Mouse (Mus musculus) megakaryocyte, embryonic 14.5 days (primary cell): ENCODE results near the gene Msrb2. TPM values are rescaled to one million over a fixed set of nuclear protein-coding genes. Genes with fewer than 3 reads are reported as not detected.

Source experiments
- H3K27me3 ChIP-seq: replicated peaks from 2 replicates; pipeline ENCODE3; 2012; ENCODE audit warnings: inconsistent platforms
- H3K36me3 ChIP-seq: replicated peaks from 2 replicates; pipeline ENCODE3; 2012; ENCODE audit warnings: low read length, inconsistent platforms, mixed read lengths
- H3K4me1 ChIP-seq: 2 replicates; pipeline ENCODE4 v1.6.1; 2012; ENCODE audit warnings: inconsistent platforms
- H3K4me3 ChIP-seq: replicated peaks from 2 replicates; pipeline ENCODE3; 2012; ENCODE audit warnings: moderate library complexity, mild to moderate bottlenecking, inconsistent platforms
- H3K9me3 ChIP-seq: 2 replicates; pipeline ENCODE4 v1.6.1; 2012; ENCODE audit warnings: inconsistent platforms
- FLI1 ChIP-seq: IDR thresholded peaks from 2 replicates; pipeline ENCODE4 v1.6.1; 2012; ENCODE audit warnings: low read length, inconsistent platforms, mixed read lengths
- GATA1 ChIP-seq: IDR thresholded peaks from 3 replicates; pipeline ENCODE4 v1.6.1; 2012; ENCODE audit warnings: mixed read lengths, low read length, inconsistent platforms, borderline replicate concordance
- polyA plus RNA-seq: library from polyadenylated mRNA; stranded (reverse); fragments of >175 nt; gene quantifications from 2 replicates; pipeline ENCODE4 v1.2.3, GENCODE M21; 2012; ENCODE audit warnings: low replicate concordance; ENCODE audit not compliant: insufficient read depth

Msrb2 gene
- polyA plus RNA-seq, 1 experiment = 19.6 TPM

DNA sequence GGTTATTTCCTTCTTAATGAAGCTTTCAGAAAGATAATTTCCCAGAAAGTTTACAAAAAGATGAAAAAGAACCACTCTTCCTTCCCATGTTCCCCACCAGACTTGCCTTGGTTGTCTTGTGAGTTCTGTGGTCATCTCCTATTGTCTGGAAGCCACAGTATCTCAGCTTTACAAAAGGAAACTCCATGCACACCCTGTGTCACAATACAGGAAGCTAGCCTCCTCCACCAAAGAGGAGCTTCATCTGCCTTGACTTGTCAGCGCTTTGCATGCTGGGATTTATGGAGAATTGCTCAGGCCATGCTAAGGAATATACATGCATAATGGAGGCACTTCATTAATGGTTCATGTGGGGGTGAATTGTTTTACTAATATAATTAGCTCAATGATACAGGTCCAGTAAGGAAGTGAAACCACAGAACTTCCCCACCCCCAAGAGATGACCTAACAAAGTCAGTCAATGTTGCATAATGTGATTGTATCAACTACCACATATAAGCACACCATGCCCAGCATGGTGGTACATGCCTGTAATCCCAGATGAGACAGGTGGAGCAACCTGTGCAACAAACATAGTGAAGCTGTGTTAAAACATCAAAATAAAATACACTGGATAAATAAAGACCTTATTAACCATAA is 19.5 kb upstream of the Msrb2 start:
- Histone ChIP-seq H3K4me3 (peak overlapping the region; percentile 33), H3K27me3 (no peaks in the 10 kb centered on the region), H3K9me3 (peaks cover 4% of the 10 kb centered on the region; the same call in 1 of the 2 replicates), H3K4me1 (peaks cover 44% of the 10 kb centered on the region), H3K36me3 (no peaks in the 10 kb centered on the region)
- no peak for TF ChIP-seq GATA1
- no peak for TF ChIP-seq FLI1

DNA sequence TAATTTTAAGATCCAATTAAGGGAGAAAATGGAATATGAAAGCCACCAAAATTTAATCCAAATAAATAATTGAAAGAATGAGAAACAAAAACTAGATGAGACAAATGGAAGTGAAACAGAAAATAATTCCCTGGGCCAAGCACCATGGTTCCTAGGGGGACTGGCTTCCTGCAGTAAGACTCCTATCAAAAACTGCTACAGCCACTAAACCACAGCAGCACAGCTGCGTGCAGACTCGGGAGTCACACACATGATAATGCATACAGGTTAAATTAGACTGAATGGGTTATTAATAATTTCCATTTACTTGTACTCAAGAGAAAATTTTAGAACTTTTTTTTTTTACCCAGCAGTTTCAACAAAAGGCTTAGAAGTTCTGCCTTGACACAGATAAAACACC is 18.1 kb upstream of the Msrb2 start:
- H3K36me3 ChIP-seq = no peaks in the 10 kb centered on the region
- H3K4me3 ChIP-seq = no peak overlapping the region
- H3K9me3 ChIP-seq = peaks cover 4% of the 10 kb centered on the region; the same call in 1 of the 2 replicates
- H3K4me1 ChIP-seq = peaks cover 38% of the 10 kb centered on the region
- H3K27me3 ChIP-seq = no peaks in the 10 kb centered on the region
- TF ChIP-seq FLI1 (no peak), GATA1 (no peak)

DNA sequence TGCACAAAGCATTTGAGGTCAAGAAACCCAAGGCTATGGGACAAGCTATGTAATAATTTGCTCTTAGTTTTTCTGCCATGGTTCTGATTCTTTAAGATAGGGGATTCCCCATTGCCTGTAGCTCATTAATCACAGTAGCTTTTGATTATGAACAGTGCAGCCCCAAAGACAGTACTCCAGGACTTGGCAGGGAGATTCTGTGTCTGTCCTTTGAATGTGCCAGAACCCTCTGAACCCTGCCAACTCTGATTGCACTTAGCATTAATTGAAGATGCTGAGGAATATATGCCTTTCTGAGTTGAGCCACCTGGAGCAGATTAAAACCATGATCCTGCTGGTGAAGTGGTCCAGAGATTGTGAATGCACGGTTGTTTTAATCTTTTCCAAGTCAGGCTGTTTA is 8.4 kb upstream of the Msrb2 start:
- peaks cover 4% of the 10 kb centered on the region; the same call in 1 of the 2 replicates for H3K4me1 ChIP-seq
- peaks cover 4% of the 10 kb centered on the region for H3K27me3 ChIP-seq
- peaks cover 6% of the 10 kb centered on the region; the same call in 1 of the 2 replicates for H3K9me3 ChIP-seq
- no peak for TF ChIP-seq FLI1
- TF ChIP-seq GATA1 = no peak
- no peaks in the 10 kb centered on the region for H3K36me3 ChIP-seq
- no peak overlapping the region for H3K4me3 ChIP-seq

DNA sequence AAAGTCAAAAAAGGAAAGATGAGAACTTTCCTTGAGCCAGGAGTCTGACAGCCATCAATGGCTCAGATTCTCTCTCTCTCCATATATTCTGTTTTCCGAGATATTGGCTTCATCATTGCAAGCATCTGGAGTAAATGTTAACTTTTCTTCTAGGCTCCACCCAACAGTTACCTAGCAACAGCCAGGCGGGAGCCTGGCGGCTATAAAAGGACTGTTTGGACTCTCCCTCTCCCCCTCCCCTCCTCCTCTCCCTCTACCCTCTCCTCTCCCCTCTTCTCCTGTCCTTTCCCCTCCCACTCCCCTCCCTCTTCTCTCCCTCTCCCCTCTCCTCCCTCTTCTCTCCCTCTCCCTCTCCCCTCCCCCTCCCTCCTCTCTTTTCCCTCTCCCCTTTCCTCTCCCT is 4.8 kb upstream of the Msrb2 start:
- Histone ChIP-seq H3K4me1 (peaks cover 15% of the 10 kb centered on the region; the same call in 1 of the 2 replicates), H3K4me3 (no peak overlapping the region), H3K36me3 (no peaks in the 10 kb centered on the region), H3K9me3 (peaks cover 4% of the 10 kb centered on the region; the same call in 1 of the 2 replicates), H3K27me3 (peaks cover 4% of the 10 kb centered on the region)
- TF ChIP-seq GATA1 (no peak), FLI1 (no peak)

DNA sequence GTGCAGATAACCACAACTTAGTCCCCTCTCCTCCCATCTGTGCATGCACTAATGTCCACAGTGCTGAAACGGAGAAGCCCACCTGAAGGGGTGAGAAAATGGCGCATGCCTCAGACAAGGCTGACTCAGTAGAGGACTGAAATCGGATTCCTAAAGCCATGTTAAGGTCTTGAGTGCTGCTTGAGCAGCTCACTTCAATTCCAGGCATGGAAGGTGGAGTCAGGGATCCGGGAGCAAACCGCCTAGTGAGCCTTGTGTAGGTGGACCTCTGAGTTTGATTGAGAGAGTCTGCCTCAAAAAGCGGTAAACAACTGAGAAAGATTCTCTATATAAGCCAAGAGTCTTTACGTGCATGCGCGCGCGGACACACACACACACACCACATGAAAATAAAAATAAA is 4.1 kb upstream of the Msrb2 start:
- Histone ChIP-seq H3K4me1 (peaks cover 18% of the 10 kb centered on the region), H3K27me3 (peaks cover 4% of the 10 kb centered on the region), H3K9me3 (no peaks in the 10 kb centered on the region), H3K36me3 (no peaks in the 10 kb centered on the region), H3K4me3 (no peak overlapping the region)
- no peak for TF ChIP-seq GATA1
- no peak for TF ChIP-seq FLI1

DNA sequence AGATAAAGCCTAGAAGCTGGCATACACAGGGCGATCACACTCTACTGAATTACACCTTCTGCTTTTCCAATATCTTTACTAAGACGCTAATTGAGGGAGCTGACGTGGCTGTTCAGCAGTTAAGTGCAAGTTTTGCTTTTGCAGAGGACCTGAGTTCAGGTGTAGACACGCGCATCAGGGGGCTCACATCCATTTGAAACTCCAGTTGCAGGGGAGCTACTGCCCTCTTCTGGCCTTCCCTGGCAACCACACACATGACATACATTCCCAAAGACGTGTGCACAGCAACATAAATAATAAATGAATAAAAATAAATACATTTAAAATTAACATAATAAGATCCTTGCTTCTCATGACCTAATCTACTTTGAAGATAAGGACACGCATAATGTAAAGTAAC is 2.5 kb downstream of the Msrb2 start:
- Histone ChIP-seq H3K4me3 (no peak overlapping the region), H3K36me3 (peaks cover 6% of the 10 kb centered on the region), H3K9me3 (no peaks in the 10 kb centered on the region), H3K4me1 (peaks cover 23% of the 10 kb centered on the region), H3K27me3 (no peaks in the 10 kb centered on the region)
- TF ChIP-seq GATA1 (no peak), FLI1 (no peak)

DNA sequence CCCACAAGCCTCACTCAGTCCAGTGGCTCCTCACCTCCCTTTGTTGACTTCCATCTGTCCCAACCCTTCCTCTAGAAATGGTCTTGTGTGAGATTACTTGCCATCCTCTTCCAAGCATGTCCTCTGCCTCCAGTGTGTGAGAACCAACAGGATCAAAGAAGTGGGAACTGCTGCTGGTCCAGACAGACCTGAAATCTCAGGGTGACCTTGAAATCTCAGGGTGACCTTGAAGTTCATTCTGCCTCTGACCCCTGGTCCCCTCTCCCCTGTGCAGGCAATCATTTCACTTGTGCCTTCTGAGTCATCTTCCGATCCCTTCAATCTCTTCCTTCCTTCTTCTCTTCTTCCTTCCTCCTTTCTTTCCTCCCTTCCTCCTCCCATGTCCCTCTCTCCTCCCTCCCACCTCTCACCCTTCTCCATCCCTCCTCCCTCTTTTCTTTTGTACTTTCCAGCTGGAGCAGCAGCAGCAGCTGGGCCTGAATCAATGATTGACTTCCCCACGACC is 9.3 kb downstream of the Msrb2 start:
- Histone ChIP-seq H3K4me3 (no peak overlapping the region), H3K9me3 (no peaks in the 10 kb centered on the region), H3K4me1 (peaks cover 17% of the 10 kb centered on the region), H3K36me3 (peaks cover 35% of the 10 kb centered on the region), H3K27me3 (no peaks in the 10 kb centered on the region)
- no peak for TF ChIP-seq GATA1
- no peak for TF ChIP-seq FLI1

DNA sequence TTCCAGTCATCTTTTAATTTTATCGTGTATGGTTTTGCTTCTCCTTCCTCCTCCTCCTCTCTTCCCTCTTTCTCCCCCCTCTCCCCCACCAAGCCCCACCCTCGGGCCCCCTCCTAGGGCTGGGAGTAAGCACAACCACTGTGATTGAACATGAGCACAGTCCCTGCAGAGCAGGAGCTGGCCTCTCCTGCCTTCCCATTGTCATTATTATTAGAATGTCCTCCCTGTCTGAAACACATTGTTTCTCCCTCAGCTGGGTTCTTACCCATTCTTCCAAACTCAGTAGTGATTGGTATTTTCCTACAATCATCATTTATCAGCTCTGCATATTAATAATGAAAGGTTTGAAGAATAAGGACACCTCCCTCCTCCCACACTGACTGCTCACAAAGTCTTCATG is 9.7 kb downstream of the Msrb2 start:
- Histone ChIP-seq H3K4me1 (peaks cover 21% of the 10 kb centered on the region), H3K36me3 (peaks cover 35% of the 10 kb centered on the region), H3K4me3 (no peak overlapping the region), H3K27me3 (no peaks in the 10 kb centered on the region), H3K9me3 (no peaks in the 10 kb centered on the region)
- TF ChIP-seq GATA1 (no peak), FLI1 (no peak)

DNA sequence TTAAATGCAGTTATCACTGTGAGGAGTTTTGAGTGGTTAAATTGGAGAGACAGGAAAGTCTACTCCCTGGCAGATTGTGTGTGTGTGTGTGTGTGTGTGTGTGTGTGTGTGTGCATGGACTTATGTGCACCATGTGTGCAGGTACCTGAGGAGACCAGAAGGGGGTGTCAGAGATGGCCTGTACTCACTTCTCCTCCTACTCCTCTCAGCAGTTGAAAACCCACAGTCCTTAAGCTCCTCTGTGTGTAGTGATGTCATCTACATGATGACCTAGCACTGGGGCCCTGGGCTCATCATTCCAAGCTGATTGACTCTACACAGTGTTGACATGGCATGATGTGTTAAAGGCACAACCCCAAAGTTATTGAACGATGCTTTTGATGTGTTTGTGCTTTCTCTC is 11.0 kb downstream of the Msrb2 start:
- Histone ChIP-seq H3K4me1 (peaks cover 18% of the 10 kb centered on the region), H3K9me3 (no peaks in the 10 kb centered on the region), H3K36me3 (peaks cover 39% of the 10 kb centered on the region), H3K4me3 (no peak overlapping the region), H3K27me3 (no peaks in the 10 kb centered on the region)
- TF ChIP-seq FLI1 (no peak), GATA1 (no peak)

DNA sequence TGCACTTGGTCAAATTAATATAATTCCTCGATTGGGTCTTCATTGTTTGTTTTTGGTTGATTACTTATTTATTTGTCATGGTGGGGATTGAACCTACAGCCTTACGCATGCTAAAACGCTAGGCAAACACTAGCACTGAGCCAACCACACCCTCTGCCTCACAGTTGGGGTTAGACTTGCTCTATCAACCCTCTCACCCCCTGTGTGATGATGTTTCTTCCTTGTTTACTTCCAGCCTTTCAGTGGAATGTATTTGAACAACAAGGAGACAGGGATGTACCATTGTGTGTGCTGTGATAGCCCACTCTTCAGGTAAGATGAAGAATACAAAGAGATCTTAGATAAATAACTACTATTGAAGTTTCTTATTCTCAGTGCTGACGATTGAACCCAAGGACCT is 11.8 kb downstream of the Msrb2 start:
- H3K9me3 ChIP-seq = no peaks in the 10 kb centered on the region
- H3K4me1 ChIP-seq = peaks cover 18% of the 10 kb centered on the region
- no peak overlapping the region for H3K4me3 ChIP-seq
- peaks cover 41% of the 10 kb centered on the region for H3K36me3 ChIP-seq
- no peak for TF ChIP-seq GATA1
- TF ChIP-seq FLI1 = no peak
- H3K27me3 ChIP-seq = no peaks in the 10 kb centered on the region
